Mouse (Mus musculus): Measurements from ENCODE around the gene Abca5. TPM values are rescaled to one million over a fixed set of nuclear protein-coding genes. Genes with fewer than 3 reads are reported as not detected.
A peak's percentile ranks its signal among the peaks of the same experiment; 100 is the strongest.

Abca5 gene
- polyA plus RNA-seq, 1 experiment from 2014 or later, result 8.2 TPM

- ATAC-seq (peak; percentile 30; the same call in 1 of the 2 replicates), DNase-seq (ENCODE audit: low spot score) (peak; percentile 50)
- WGBS, result 71% methylated on average over 10 of the region's 10 CpGs
Measured at GRCm38 (mm10) chr11:110244730-110245129, 92.8 kb downstream of the Abca5 start.

DNA sequence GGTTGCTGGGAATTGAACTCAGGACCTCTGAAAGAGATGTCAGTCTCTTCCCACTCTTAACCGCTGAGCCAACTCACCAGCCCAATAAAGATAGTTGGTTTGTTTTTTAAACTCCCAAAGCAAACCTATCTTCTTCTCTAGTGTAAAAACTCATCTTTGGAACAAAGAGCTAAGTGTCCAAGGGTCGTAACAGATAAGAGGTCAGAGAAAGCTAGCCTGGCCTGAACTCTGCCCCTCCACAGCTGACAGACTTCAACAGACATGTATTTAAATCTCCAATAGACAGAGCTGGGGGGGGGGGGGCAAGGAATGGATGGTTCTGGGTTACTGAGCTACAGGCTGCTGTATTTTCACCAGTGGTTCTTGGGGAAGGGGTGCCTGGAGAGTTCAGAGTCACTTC, 100.0 kb downstream of the Abca5 start:
- Histone ChIP-seq H3K27me3 (replicated peaks; ENCODE audit: insufficient read depth, low read length) (no peaks in the 10 kb centered on the region), H3K27ac (ENCODE audit: low read length) (no peak overlapping the region), H3K9me3 (ENCODE audit: low read length) (no peaks in the 10 kb centered on the region), H3K4me1 (ENCODE audit: insufficient read depth, low read depth, low read length) (no peaks in the 10 kb centered on the region), H3K4me3 (ENCODE audit: low read depth, low read length) (no peak overlapping the region), H3K9ac (replicated peaks; ENCODE audit: low read depth) (no peak overlapping the region), H3K4me2 (replicated peaks; ENCODE audit: low read depth, low read length) (no peak overlapping the region), H3K36me3 (ENCODE audit: insufficient read depth, low read length) (no peaks in the 10 kb centered on the region)
- TF ChIP-seq CTCF (IDR thresholded peaks at IDR 0.05) (no peak), EP300 (IDR thresholded peaks at IDR 0.05) (no peak)
- DNase-seq (ENCODE audit: low spot score) (no peak), ATAC-seq (no peak)
- WGBS, result 82% methylated on average over 2 of the region's 2 CpGs

More at GRCm38 (mm10) chr11:110244730-110245129, 92.8 kb downstream of the Abca5 start:
- H3K9me3 ChIP-seq (ENCODE audit: low read length), result no peaks in the 10 kb centered on the region
- H3K9ac ChIP-seq (replicated peaks; ENCODE audit: low read depth), result no peak overlapping the region
- H3K4me2 ChIP-seq (replicated peaks; ENCODE audit: low read depth, low read length), result no peak overlapping the region
- TF ChIP-seq CTCF (IDR thresholded peaks at IDR 0.05), result no peak
- 0 out of 2 replicates have a peak, but pooled peaks have one; percentile 17 for TF ChIP-seq EP300 (IDR thresholded peaks at IDR 0.05)
- H3K27me3 ChIP-seq (replicated peaks; ENCODE audit: insufficient read depth, low read length), result no peaks in the 10 kb centered on the region
- H3K4me1 ChIP-seq (ENCODE audit: insufficient read depth, low read depth, low read length), result no peaks in the 10 kb centered on the region
- no peak overlapping the region for H3K27ac ChIP-seq (ENCODE audit: low read length)
- no peak overlapping the region for H3K4me3 ChIP-seq (ENCODE audit: low read depth, low read length)
- H3K36me3 ChIP-seq (ENCODE audit: insufficient read depth, low read length), result no peaks in the 10 kb centered on the region

DNA sequence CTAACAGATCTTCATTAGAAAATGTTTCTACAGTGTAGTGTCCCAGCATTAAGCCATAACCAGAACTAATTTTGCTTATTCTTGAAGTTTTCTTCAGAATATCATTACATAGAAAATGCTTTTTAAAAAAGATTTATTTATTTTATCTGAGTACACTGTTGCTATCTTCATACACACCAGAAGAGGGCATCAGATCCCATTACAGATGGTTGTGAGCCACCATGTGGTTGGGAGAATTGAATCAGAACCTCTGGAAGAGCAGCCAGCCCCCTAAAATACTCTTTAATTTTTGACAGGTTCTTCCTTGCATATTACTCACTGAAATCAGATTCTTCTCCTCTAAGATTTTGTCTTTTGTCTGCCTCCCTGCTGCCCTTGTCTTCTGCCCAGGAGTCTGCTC, 104.5 kb downstream of the Abca5 start:
- H3K4me3 ChIP-seq (ENCODE audit: low read depth, low read length), result no peak overlapping the region
- no peaks in the 10 kb centered on the region for H3K27me3 ChIP-seq (replicated peaks; ENCODE audit: insufficient read depth, low read length)
- no peak overlapping the region for H3K9ac ChIP-seq (replicated peaks; ENCODE audit: low read depth)
- H3K27ac ChIP-seq (ENCODE audit: low read length), result no peak overlapping the region
- no peaks in the 10 kb centered on the region; the same call in 1 of the 2 replicates for H3K36me3 ChIP-seq (ENCODE audit: insufficient read depth, low read length)
- no peak overlapping the region for H3K4me2 ChIP-seq (replicated peaks; ENCODE audit: low read depth, low read length)
- DNase-seq (ENCODE audit: low spot score) (no peak), ATAC-seq (no peak)
- H3K9me3 ChIP-seq (ENCODE audit: low read length), result no peaks in the 10 kb centered on the region
- TF ChIP-seq CTCF (IDR thresholded peaks at IDR 0.05) (no peak), EP300 (IDR thresholded peaks at IDR 0.05) (no peak)
- H3K4me1 ChIP-seq (ENCODE audit: insufficient read depth, low read depth, low read length), result no peaks in the 10 kb centered on the region

Other genes with a start within 250 kb of the Abca5 start
- 7.6 and 8.7 TPM in 2 replicates for gene Abca8a, start 241.7 kb downstream of the Abca5 start, polyA plus RNA-seq (2015; fragmentation: Nextera tagmentation; extraction: Ambion mirVana)
- 0.93 and 1.3 TPM in 2 replicates for gene Abca9, start 169.5 kb downstream of the Abca5 start, polyA plus RNA-seq (2015; fragmentation: Nextera tagmentation; extraction: Ambion mirVana)
- 1.6 and 2.3 TPM in 2 replicates for gene Abca6, start 85.9 kb downstream of the Abca5 start, polyA plus RNA-seq (2015; fragmentation: Nextera tagmentation; extraction: Ambion mirVana)
- 4.7 and 5.1 TPM in 2 replicates for gene Map2k6, start 61.4 kb upstream of the Abca5 start, polyA plus RNA-seq (2015; fragmentation: Nextera tagmentation; extraction: Ambion mirVana)

Measured in lung, postnatal 0 days (tissue).